Comparison of ENCODE assay signal across 22 mouse cellular contexts in the genomic region with DNA sequence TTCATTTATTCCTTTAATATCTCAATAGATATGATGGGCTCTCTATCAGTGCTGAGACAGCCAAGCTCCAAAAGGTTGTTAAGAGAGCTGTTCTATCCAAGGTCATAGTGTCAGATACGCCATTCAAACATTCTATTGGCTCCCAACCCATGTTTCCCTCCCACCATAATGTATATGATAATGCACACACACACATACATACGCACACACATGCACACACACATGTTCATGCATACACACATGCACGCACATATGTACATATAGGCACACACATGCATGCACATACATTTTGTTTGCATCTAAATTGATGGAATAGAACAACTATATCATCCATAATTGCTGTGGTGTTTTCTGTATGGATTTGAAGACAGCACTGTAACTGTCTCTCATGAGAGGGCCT.
"Had no signal": no experiment of that assay in that cellular context is flagged by ENCODE, and none has a peak within 500 bp of the region (broad histone marks: within the 10 kb centered on the region; RNA-seq: fewer than 3 reads in every experiment).

No protein-coding gene starts in this region.

- H3K4me2 ChIP-seq: limb, embryonic 12.5 days; limb, embryonic 15.5 days; midbrain, embryonic 12.5 days; midbrain, embryonic 15.5 days; neural tube, embryonic 12.5 days; neural tube, embryonic 15.5 days; stomach, embryonic 15.5 days had no signal

- H3K27me3 ChIP-seq: limb, embryonic 12.5 days; limb, embryonic 15.5 days; midbrain, embryonic 12.5 days; midbrain, embryonic 15.5 days; neural tube, embryonic 12.5 days; neural tube, embryonic 15.5 days; stomach, embryonic 15.5 days had no signal

- ATAC-seq: intestine, embryonic 16.5 days; midbrain, embryonic 15.5 days had no signal

- H3K9ac ChIP-seq: limb, embryonic 12.5 days; limb, embryonic 15.5 days; midbrain, embryonic 12.5 days; midbrain, embryonic 15.5 days; neural tube, embryonic 12.5 days; neural tube, embryonic 15.5 days; stomach, embryonic 15.5 days had no signal

- H3K9me3 ChIP-seq: limb, embryonic 15.5 days; midbrain, embryonic 12.5 days; midbrain, embryonic 15.5 days; neural tube, embryonic 12.5 days; neural tube, embryonic 15.5 days; stomach, embryonic 15.5 days had no signal

- H3K36me3 ChIP-seq: limb, embryonic 12.5 days; limb, embryonic 15.5 days; midbrain, embryonic 12.5 days; midbrain, embryonic 15.5 days; neural tube, embryonic 12.5 days; neural tube, embryonic 15.5 days; stomach, embryonic 15.5 days had no signal

- H3K27ac ChIP-seq: limb, embryonic 12.5 days; limb, embryonic 15.5 days; macrophage; midbrain, embryonic 12.5 days; midbrain, embryonic 15.5 days; neural tube, embryonic 12.5 days; neural tube, embryonic 15.5 days; stomach, embryonic 15.5 days had no signal

- H3K4me1 ChIP-seq: limb, embryonic 12.5 days; limb, embryonic 15.5 days; midbrain, embryonic 12.5 days; midbrain, embryonic 15.5 days; neural tube, embryonic 12.5 days; neural tube, embryonic 15.5 days; stomach, embryonic 15.5 days had no signal

- DNase-seq: kidney, adult 18-20 months; kidney, adult 9 months; kidney, postnatal 14 days; kidney, postnatal 4 days; left cerebral cortex, postnatal 4 days; lung, adult 2 months; lung, postnatal 14 days; right cerebral cortex, adult 18-20 months; right cerebral cortex, postnatal 14 days; right cerebral cortex, postnatal 4 days; spleen, adult 18-20 months; thymus, adult 18-20 months; thymus, postnatal 36 days had no signal

- H3K4me3 ChIP-seq: limb, embryonic 12.5 days; limb, embryonic 15.5 days; midbrain, embryonic 12.5 days; midbrain, embryonic 15.5 days; neural tube, embryonic 12.5 days; neural tube, embryonic 15.5 days; stomach, embryonic 15.5 days had no signal
